Mouse (Mus musculus): ENCODE results near the gene Chrm4. TPM values are rescaled to one million over a fixed set of nuclear protein-coding genes. Genes with fewer than 3 reads are reported as not detected.

The Chrm4 gene
- polyA plus RNA-seq, 1 experiment from 2014 or later, result 2.4 TPM

GRCm38 (mm10) chr2:91921181-91921789 is 5.8 kb upstream of the Chrm4 start:
- Histone ChIP-seq H3K27ac (ENCODE audit: low read length) (no peak overlapping the region), H3K27me3 (replicated peaks; ENCODE audit: control insufficient read depth, insufficient read depth, low read length) (peaks cover 34% of the 10 kb centered on the region), H3K9me3 (ENCODE audit: control insufficient read depth, low read length) (no peaks in the 10 kb centered on the region), H3K9ac (replicated peaks; ENCODE audit: low read depth, low read length) (peak overlapping the region; percentile 66), H3K4me2 (ENCODE audit: low read length) (peak overlapping the region; percentile 93), H3K36me3 (ENCODE audit: control insufficient read depth, insufficient read depth) (peaks cover 13% of the 10 kb centered on the region), H3K4me1 (replicated peaks; ENCODE audit: control insufficient read depth, insufficient read depth, low read length) (peaks cover 25% of the 10 kb centered on the region), H3K4me3 (replicated peaks; ENCODE audit: low read length) (peak overlapping the region; percentile 78)
- WGBS, result 5% methylated on average over 31 of the region's 31 CpGs
- peak; percentile 4 for ATAC-seq

- peak overlapping the region; percentile 78 for H3K4me3 ChIP-seq (replicated peaks; ENCODE audit: low read length)
- ATAC-seq, result peak; percentile 84
- H3K27ac ChIP-seq (ENCODE audit: low read length), result no peak overlapping the region
- H3K36me3 ChIP-seq (ENCODE audit: control insufficient read depth, insufficient read depth), result peaks cover 13% of the 10 kb centered on the region
- peaks cover 34% of the 10 kb centered on the region for H3K27me3 ChIP-seq (replicated peaks; ENCODE audit: control insufficient read depth, insufficient read depth, low read length)
- H3K9ac ChIP-seq (replicated peaks; ENCODE audit: low read depth, low read length), result peak overlapping the region; percentile 66
- no peaks in the 10 kb centered on the region for H3K9me3 ChIP-seq (ENCODE audit: control insufficient read depth, low read length)
- H3K4me1 ChIP-seq (replicated peaks; ENCODE audit: control insufficient read depth, insufficient read depth, low read length), result peaks cover 25% of the 10 kb centered on the region
- peak overlapping the region; percentile 93 for H3K4me2 ChIP-seq (ENCODE audit: low read length)
- under 1% methylated on average over 63 of the region's 64 CpGs for WGBS
These were observed 5.1 kb upstream of the Chrm4 start for GRCm38 (mm10) chr2:91921790-91922570.

- 0 out of 2 replicates have a peak, but pooled peaks have one; percentile 2 for ATAC-seq
- Histone ChIP-seq H3K9ac (replicated peaks; ENCODE audit: low read depth, low read length) (peak overlapping the region; percentile 66), H3K9me3 (ENCODE audit: control insufficient read depth, low read length) (no peaks in the 10 kb centered on the region), H3K4me2 (ENCODE audit: low read length) (peak overlapping the region; percentile 93), H3K36me3 (ENCODE audit: control insufficient read depth, insufficient read depth) (peaks cover 7% of the 10 kb centered on the region), H3K27me3 (replicated peaks; ENCODE audit: control insufficient read depth, insufficient read depth, low read length) (peaks cover 34% of the 10 kb centered on the region), H3K4me1 (replicated peaks; ENCODE audit: control insufficient read depth, insufficient read depth, low read length) (peaks cover 25% of the 10 kb centered on the region), H3K4me3 (replicated peaks; ENCODE audit: low read length) (peak overlapping the region; percentile 78), H3K27ac (ENCODE audit: low read length) (no peak overlapping the region)
- WGBS, result 4% methylated on average over 35 of the region's 37 CpGs
These were observed 4.2 kb upstream of the Chrm4 start for GRCm38 (mm10) chr2:91922586-91923414.

- peaks cover 25% of the 10 kb centered on the region for H3K4me1 ChIP-seq (replicated peaks; ENCODE audit: control insufficient read depth, insufficient read depth, low read length)
- 4% methylated on average over 54 of the region's 54 CpGs for WGBS
- ATAC-seq, result 0 out of 2 replicates have a peak, but pooled peaks have one; percentile 19
These were observed 3.4 kb upstream of the Chrm4 start for GRCm38 (mm10) chr2:91923415-91924337.

GRCm38 (mm10) chr2:91924726-91925125 is 2.3 kb upstream of the Chrm4 start:
- no peaks in the 10 kb centered on the region for H3K36me3 ChIP-seq (ENCODE audit: control insufficient read depth, insufficient read depth)
- no peaks in the 10 kb centered on the region for H3K9me3 ChIP-seq (ENCODE audit: control insufficient read depth, low read length)
- no peak overlapping the region for H3K4me2 ChIP-seq (ENCODE audit: low read length)
- WGBS, result 73% methylated on average over 1 of the region's 1 CpGs
- H3K4me3 ChIP-seq (replicated peaks; ENCODE audit: low read length), result no peak overlapping the region
- no peak overlapping the region for H3K9ac ChIP-seq (replicated peaks; ENCODE audit: low read depth, low read length)
- no peak overlapping the region for H3K27ac ChIP-seq (ENCODE audit: low read length)
- peaks cover 34% of the 10 kb centered on the region for H3K27me3 ChIP-seq (replicated peaks; ENCODE audit: control insufficient read depth, insufficient read depth, low read length)
- peaks cover 26% of the 10 kb centered on the region for H3K4me1 ChIP-seq (replicated peaks; ENCODE audit: control insufficient read depth, insufficient read depth, low read length)
- no peak for ATAC-seq

More at GRCm38 (mm10) chr2:91923415-91924337, 3.4 kb upstream of the Chrm4 start:
- peak overlapping the region; percentile 78 for H3K4me3 ChIP-seq (replicated peaks; ENCODE audit: low read length)
- H3K36me3 ChIP-seq (ENCODE audit: control insufficient read depth, insufficient read depth), result peaks cover under 1% of the 10 kb centered on the region; the same call in 1 of the 2 replicates
- H3K9me3 ChIP-seq (ENCODE audit: control insufficient read depth, low read length), result no peaks in the 10 kb centered on the region
- H3K27ac ChIP-seq (ENCODE audit: low read length), result no peak overlapping the region
- no peak overlapping the region for H3K9ac ChIP-seq (replicated peaks; ENCODE audit: low read depth, low read length)
- H3K27me3 ChIP-seq (replicated peaks; ENCODE audit: control insufficient read depth, insufficient read depth, low read length), result peaks cover 34% of the 10 kb centered on the region
- H3K4me2 ChIP-seq (ENCODE audit: low read length), result peak overlapping the region; percentile 93

GRCm38 (mm10) chr2:91925442-91925841 is 1.6 kb upstream of the Chrm4 start:
- H3K4me2 ChIP-seq (ENCODE audit: low read length), result no peak overlapping the region
- peaks cover 33% of the 10 kb centered on the region for H3K27me3 ChIP-seq (replicated peaks; ENCODE audit: control insufficient read depth, insufficient read depth, low read length)
- peaks cover 33% of the 10 kb centered on the region for H3K4me1 ChIP-seq (replicated peaks; ENCODE audit: control insufficient read depth, insufficient read depth, low read length)
- no peak for ATAC-seq
- no peaks in the 10 kb centered on the region for H3K36me3 ChIP-seq (ENCODE audit: control insufficient read depth, insufficient read depth)
- 81% methylated on average over 15 of the region's 15 CpGs for WGBS
- no peaks in the 10 kb centered on the region for H3K9me3 ChIP-seq (ENCODE audit: control insufficient read depth, low read length)
- H3K27ac ChIP-seq (ENCODE audit: low read length), result no peak overlapping the region
- H3K9ac ChIP-seq (replicated peaks; ENCODE audit: low read depth, low read length), result no peak overlapping the region
- no peak overlapping the region for H3K4me3 ChIP-seq (replicated peaks; ENCODE audit: low read length)

- H3K27me3 ChIP-seq (replicated peaks; ENCODE audit: control insufficient read depth, insufficient read depth, low read length), result peaks cover 16% of the 10 kb centered on the region
- no peak overlapping the region for H3K27ac ChIP-seq (ENCODE audit: low read length)
- no peaks in the 10 kb centered on the region for H3K36me3 ChIP-seq (ENCODE audit: control insufficient read depth, insufficient read depth)
- ATAC-seq, result no peak
- WGBS, result 43% methylated on average over 34 of the region's 34 CpGs
- no peaks in the 10 kb centered on the region for H3K9me3 ChIP-seq (ENCODE audit: control insufficient read depth, low read length)
- no peak overlapping the region for H3K9ac ChIP-seq (replicated peaks; ENCODE audit: low read depth, low read length)
- H3K4me3 ChIP-seq (replicated peaks; ENCODE audit: low read length), result no peak overlapping the region
- H3K4me1 ChIP-seq (replicated peaks; ENCODE audit: control insufficient read depth, insufficient read depth, low read length), result peaks cover 37% of the 10 kb centered on the region
- H3K4me2 ChIP-seq (ENCODE audit: low read length), result no peak overlapping the region
These were observed 931 bp downstream of the Chrm4 start for GRCm38 (mm10) chr2:91927826-91928533.
